In genomic region chr10:93287551-93288145, GRCm38 (mm10) we compare ENCODE assay signal across 21 mouse cellular contexts. TPM values are rescaled to one million over a fixed set of nuclear protein-coding genes. Genes with fewer than 3 reads are reported as not detected.
DNase-seq lines count a peak whose midpoint lies in the region; ATAC-seq and TF ChIP-seq lines count a peak whose summit lies in the region.
"Had no signal": no experiment of that assay in that cellular context is flagged by ENCODE, and none has a peak within 500 bp of the region (broad histone marks: within the 10 kb centered on the region; RNA-seq: fewer than 3 reads in every experiment).

No protein-coding gene starts in this region.

- 59% methylated on average over 8 of the region's 8 CpGs for WGBS in heart, embryonic 15.5 days
- 74% methylated on average over 8 of the region's 8 CpGs for WGBS in lung, adult 2 months
- 93% methylated on average over 8 of the region's 8 CpGs for WGBS in midbrain, embryonic 13.5 days

- no peaks in the 10 kb centered on the region for H3K9me3 ChIP-seq in heart, embryonic 15.5 days (replicated peaks)
- no peaks in the 10 kb centered on the region for H3K9me3 ChIP-seq in midbrain, embryonic 13.5 days
- H3K9me3 ChIP-seq: forebrain, embryonic 15.5 days; intestine, embryonic 15.5 days; limb, embryonic 10.5 days; liver, embryonic 15.5 days; midbrain, embryonic 12.5 days had no signal

- no peak for ATAC-seq in heart, embryonic 15.5 days (replicated peaks; ENCODE audit: insufficient number of reproducible peaks, insufficient read depth, low FRiP score, low read depth)
- peak; percentile 63 for ATAC-seq in megakaryocyte-erythroid progenitor cell, adult 5-6 weeks (replicated peaks; ENCODE audit: low FRiP score, low TSS enrichment, poor library complexity, severe bottlenecking)
- ATAC-seq in midbrain, embryonic 13.5 days: no peak
- ATAC-seq: forebrain, embryonic 15.5 days; hindbrain, embryonic 16.5 days; intestine, embryonic 15.5 days had no signal

- H3K9ac ChIP-seq in heart, embryonic 15.5 days: no peak overlapping the region
- H3K9ac ChIP-seq in midbrain, embryonic 13.5 days (replicated peaks): no peak overlapping the region
- H3K9ac ChIP-seq: forebrain, embryonic 15.5 days; intestine, embryonic 15.5 days; liver, embryonic 15.5 days; midbrain, embryonic 12.5 days had no signal

- 0 out of 2 replicates have a peak, but pooled peaks cover 8% of the 10 kb centered on the region for H3K36me3 ChIP-seq in heart, embryonic 15.5 days
- no peaks in the 10 kb centered on the region for H3K36me3 ChIP-seq in midbrain, embryonic 13.5 days
- H3K36me3 ChIP-seq: forebrain, embryonic 15.5 days; intestine, embryonic 15.5 days; liver, embryonic 15.5 days; midbrain, embryonic 12.5 days had no signal

- TF ChIP-seq POLR2A in lung, adult 2 months (IDR thresholded peaks at IDR 0.05; ENCODE audit: borderline replicate concordance, extremely low read depth, low read depth, low read length): no peak

- H3K4me3 ChIP-seq in gastrocnemius, adult 2 months: no peak overlapping the region
- H3K4me3 ChIP-seq in heart, embryonic 15.5 days: no peak overlapping the region
- H3K4me3 ChIP-seq in lung, adult 2 months (replicated peaks; ENCODE audit: extremely low read depth, low read depth, low read length): no peak overlapping the region
- H3K4me3 ChIP-seq in midbrain, embryonic 13.5 days (replicated peaks): no peak overlapping the region
- H3K4me3 ChIP-seq: forebrain, embryonic 15.5 days; intestine, embryonic 15.5 days; layer of hippocampus, adult 2 months; limb, embryonic 10.5 days; liver, embryonic 15.5 days; midbrain, embryonic 12.5 days had no signal

- H3K27me3 ChIP-seq in heart, embryonic 15.5 days: no peaks in the 10 kb centered on the region
- H3K27me3 ChIP-seq in midbrain, embryonic 13.5 days: no peaks in the 10 kb centered on the region
- H3K27me3 ChIP-seq: forebrain, embryonic 15.5 days; intestine, embryonic 15.5 days; liver, embryonic 15.5 days; midbrain, embryonic 12.5 days had no signal

- no peak overlapping the region for H3K4me2 ChIP-seq in heart, embryonic 15.5 days
- no peak overlapping the region for H3K4me2 ChIP-seq in midbrain, embryonic 13.5 days (replicated peaks)
- H3K4me2 ChIP-seq: forebrain, embryonic 15.5 days; intestine, embryonic 15.5 days; liver, embryonic 15.5 days; midbrain, embryonic 12.5 days had no signal

- peaks cover 54% of the 10 kb centered on the region for H3K4me1 ChIP-seq in heart, embryonic 15.5 days (replicated peaks)
- H3K4me1 ChIP-seq in lung, adult 2 months (ENCODE audit: control insufficient read depth, insufficient read depth, low read length): peaks cover 26% of the 10 kb centered on the region
- peaks cover 12% of the 10 kb centered on the region for H3K4me1 ChIP-seq in midbrain, embryonic 13.5 days (replicated peaks)
- H3K4me1 ChIP-seq: intestine, embryonic 15.5 days had no signal

- H3K27ac ChIP-seq in gastrocnemius, adult 2 months: peak overlapping the region; percentile 77
- H3K27ac ChIP-seq in heart, embryonic 15.5 days: peak overlapping the region; percentile 69
- H3K27ac ChIP-seq in midbrain, embryonic 13.5 days: no peak overlapping the region
- H3K27ac ChIP-seq: forebrain, embryonic 15.5 days; intestine, embryonic 15.5 days; limb, embryonic 10.5 days; liver, embryonic 15.5 days; midbrain, embryonic 12.5 days had no signal

- no peak for TF ChIP-seq CTCF in gastrocnemius, adult 2 months (IDR thresholded peaks at IDR 0.05)
- no peak for TF ChIP-seq CTCF in lung, adult 2 months (IDR thresholded peaks at IDR 0.05; ENCODE audit: insufficient read depth, low read length)

- intact Hi-C loops in gastrocnemius, adult 2 months (cut with DNase I): loop anchor here (10.0 kb wide), 1 partner anchor 213 kb away; no protein-coding TSS in a partner anchor
- intact Hi-C loops in gastrocnemius, postnatal 36 days (cut with DNase I): no loop called here
- intact Hi-C loops in heart, postnatal 10 days (cut with DNase I): loop anchor here (10.0 kb wide), 1 partner anchor 223 kb away; no protein-coding TSS in a partner anchor

- DNase-seq in gastrocnemius, adult 2 months: no peak
- no peak for DNase-seq in gastrocnemius, postnatal 36 days
- no peak for DNase-seq in heart, postnatal 10 days
- peak; percentile 91 for DNase-seq in Muller cell, postnatal 12 days (ENCODE audit: inconsistent ontology term)
- no peak for DNase-seq in lung, adult 2 months
- DNase-seq: cerebellum, adult 8-10 months; cerebellum, postnatal 36 days; gastrocnemius, postnatal 14 days; heart, postnatal 36 days; liver; spleen, adult 18-20 months had no signal

RNA-seq across cellular contexts. Expression of gene Elk3, which starts 23.3 kb away (rescaled TPM):
- total RNA-seq in gastrocnemius, adult 2 months (2021): 10 to 100 TPM; 11.7 to 14.2 TPM
- 10 to 100 TPM; 11.6 to 14.2 TPM for total RNA-seq in gastrocnemius, postnatal 36 days (2021)
- 31.7 and 33.5 TPM in 2 replicates for polyA plus RNA-seq in heart, embryonic 15.5 days (2015; fragmentation: Nextera tagmentation; extraction: Ambion mirVana)
- total RNA-seq in heart, postnatal 10 days (2021): 100 to 1,000 TPM; 106 to 115 TPM
- total RNA-seq in megakaryocyte-erythroid progenitor cell, adult 5-6 weeks (2014; fragmentation: Nextera tagmentation): 8.7 and 8.9 TPM in 2 replicates
- 6.8 and 7.2 TPM in 2 replicates for total RNA-seq in megakaryocyte-erythroid progenitor cell, adult 5-6 weeks (2017)
- 76.0 and 99.4 TPM in 2 replicates for polyA plus RNA-seq in lung, adult 2 months (2012; rRNA removed)
- polyA plus RNA-seq in midbrain, embryonic 13.5 days (2015; fragmentation: Nextera tagmentation; extraction: Ambion mirVana): 7.7 and 8.5 TPM in 2 replicates

Comparison
In these comparisons a context has a peak if more than half of its experiments do, and no peak if none do; other contexts are left out.
1. RNA of gene Elk3, which starts 23.3 kb away (total RNA-seq): 106 to 115 TPM in heart, postnatal 10 days; 11.6 to 14.2 TPM in gastrocnemius, postnatal 36 days, 11.7 to 14.2 TPM in gastrocnemius, adult 2 months and 6.8 to 8.9 TPM in megakaryocyte-erythroid progenitor cell, adult 5-6 weeks; every median in the first group is over 4 times any median in the second.